Mouse (Mus musculus): Measurements from ENCODE around the gene Mpnd. TPM values are rescaled to one million over a fixed set of nuclear protein-coding genes. Genes with fewer than 3 reads are reported as not detected.

Mpnd gene
- polyA plus RNA-seq, 1 experiment from 2014 or later: 112 TPM

DNA sequence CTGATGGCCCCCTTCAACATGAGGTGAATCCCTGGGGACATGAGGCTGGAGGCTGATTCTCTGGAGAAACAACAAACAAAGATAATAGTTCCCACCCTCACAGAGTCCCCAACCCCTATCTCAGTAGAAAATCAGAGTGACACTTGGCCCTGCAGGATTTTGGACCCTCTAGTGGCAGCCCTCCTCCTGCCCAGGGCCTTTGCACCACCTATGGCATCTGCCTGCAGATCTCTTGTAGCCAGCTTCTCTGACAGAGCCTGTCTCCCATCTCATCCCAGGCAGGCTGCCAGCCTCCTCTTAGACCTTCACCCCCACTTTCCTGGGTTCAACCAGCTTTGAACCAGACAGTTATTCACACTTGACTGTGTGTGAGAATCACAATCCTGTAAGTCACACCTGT, 44.7 kb upstream of the Mpnd start:
- peaks cover 21% of the 10 kb centered on the region for H3K36me3 ChIP-seq (ENCODE audit: insufficient read depth, low read length)
- H3K9me3 ChIP-seq (ENCODE audit: low read length): no peaks in the 10 kb centered on the region
- H3K4me1 ChIP-seq (ENCODE audit: insufficient read depth, low read length): peaks cover 20% of the 10 kb centered on the region
- no peak overlapping the region for H3K9ac ChIP-seq (replicated peaks; ENCODE audit: low read length)
- no peak overlapping the region for H3K4me3 ChIP-seq (ENCODE audit: low read length)
- H3K27me3 ChIP-seq (ENCODE audit: insufficient read depth, low read length): no peaks in the 10 kb centered on the region
- no peak overlapping the region for H3K4me2 ChIP-seq (replicated peaks; ENCODE audit: low read depth, low read length)
- ATAC-seq (ENCODE audit: low FRiP score, low TSS enrichment): no peak
- H3K27ac ChIP-seq (ENCODE audit: low read length): no peak overlapping the region

DNA sequence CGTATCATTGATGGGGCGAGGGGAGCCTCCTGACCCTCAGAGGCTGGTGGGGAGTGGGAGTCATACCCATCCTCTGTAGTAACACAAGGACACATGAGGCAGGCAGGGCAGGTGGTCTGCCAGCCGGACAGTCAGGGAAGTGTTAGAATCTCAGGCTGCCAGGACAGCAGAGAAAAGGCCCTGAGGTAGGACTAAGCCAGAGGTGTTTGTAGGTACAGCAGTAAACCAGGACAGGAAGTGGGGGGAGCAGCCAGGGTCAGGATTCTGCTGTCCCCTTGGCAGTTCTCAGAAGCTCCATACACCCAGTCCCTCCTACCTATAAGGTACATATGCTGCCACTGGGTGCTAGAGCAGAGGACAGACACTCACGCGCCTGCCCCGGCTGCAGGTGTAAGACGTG, 43.9 kb upstream of the Mpnd start:
- ATAC-seq (ENCODE audit: low FRiP score, low TSS enrichment): no peak

DNA sequence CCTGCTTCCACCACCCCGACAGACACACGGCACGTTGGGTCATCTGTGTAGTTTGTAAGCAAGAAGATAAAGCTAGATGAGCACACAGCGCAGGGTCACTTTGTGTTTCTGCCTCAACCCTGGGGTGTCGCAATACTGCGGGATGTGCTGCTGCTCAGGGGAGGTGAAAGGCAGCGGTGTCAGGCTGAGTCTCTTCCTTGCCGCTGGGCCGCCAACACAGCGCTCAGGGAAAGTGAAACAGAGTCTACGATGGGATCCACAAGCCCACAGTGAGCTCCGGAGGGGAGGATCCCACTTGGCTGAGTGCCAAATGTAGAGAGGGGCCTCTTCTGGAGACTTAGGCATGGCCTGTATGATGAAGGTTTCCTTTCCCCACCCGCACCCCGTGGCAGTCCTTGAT, 42.3 kb upstream of the Mpnd start:
- no peak for ATAC-seq (ENCODE audit: low FRiP score, low TSS enrichment)
- H3K27me3 ChIP-seq (ENCODE audit: insufficient read depth, low read length): no peaks in the 10 kb centered on the region
- no peaks in the 10 kb centered on the region for H3K9me3 ChIP-seq (ENCODE audit: low read length)
- no peak overlapping the region for H3K4me3 ChIP-seq (ENCODE audit: low read length)
- H3K4me1 ChIP-seq (ENCODE audit: insufficient read depth, low read length): peaks cover 15% of the 10 kb centered on the region
- WGBS: 83% methylated on average over 14 of the region's 14 CpGs
- H3K27ac ChIP-seq (ENCODE audit: low read length): no peak overlapping the region
- peaks cover 37% of the 10 kb centered on the region for H3K36me3 ChIP-seq (ENCODE audit: insufficient read depth, low read length)
- H3K9ac ChIP-seq (replicated peaks; ENCODE audit: low read length): no peak overlapping the region
- H3K4me2 ChIP-seq (replicated peaks; ENCODE audit: low read depth, low read length): no peak overlapping the region

More for the DNA sequence above, 43.9 kb upstream of the Mpnd start:
- Histone ChIP-seq H3K27me3 (ENCODE audit: insufficient read depth, low read length) (no peaks in the 10 kb centered on the region), H3K4me1 (ENCODE audit: insufficient read depth, low read length) (peaks cover 15% of the 10 kb centered on the region), H3K4me3 (ENCODE audit: low read length) (no peak overlapping the region), H3K36me3 (ENCODE audit: insufficient read depth, low read length) (peaks cover 24% of the 10 kb centered on the region), H3K27ac (ENCODE audit: low read length) (no peak overlapping the region), H3K9ac (replicated peaks; ENCODE audit: low read length) (no peak overlapping the region), H3K9me3 (ENCODE audit: low read length) (no peaks in the 10 kb centered on the region), H3K4me2 (replicated peaks; ENCODE audit: low read depth, low read length) (no peak overlapping the region)
- WGBS: 94% methylated on average over 7 of the region's 7 CpGs

DNA sequence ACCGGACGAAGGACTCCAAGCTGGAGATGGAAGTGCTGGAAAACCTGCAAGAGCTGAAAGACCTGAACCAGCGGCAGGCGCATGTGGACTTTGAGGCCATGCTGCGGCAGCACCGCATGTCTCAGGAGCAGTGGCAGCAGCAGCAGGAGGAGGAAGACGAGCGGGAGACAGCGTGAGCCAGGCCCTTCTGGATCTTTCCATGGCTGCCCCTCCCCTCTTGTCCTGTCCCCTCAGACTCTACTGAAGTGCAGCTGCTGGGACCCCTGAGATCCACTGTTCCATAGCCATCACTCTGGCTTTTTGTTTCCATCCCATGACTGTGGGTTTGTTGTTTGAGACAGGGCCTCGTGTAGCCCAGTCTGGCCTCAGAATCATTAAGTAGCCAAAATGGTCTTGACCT, 41.0 kb upstream of the Mpnd start:
- Histone ChIP-seq H3K27ac (ENCODE audit: low read length) (no peak overlapping the region), H3K36me3 (ENCODE audit: insufficient read depth, low read length) (peaks cover 37% of the 10 kb centered on the region), H3K4me3 (ENCODE audit: low read length) (no peak overlapping the region), H3K4me2 (replicated peaks; ENCODE audit: low read depth, low read length) (no peak overlapping the region), H3K9me3 (ENCODE audit: low read length) (no peaks in the 10 kb centered on the region), H3K9ac (replicated peaks; ENCODE audit: low read length) (no peak overlapping the region), H3K27me3 (ENCODE audit: insufficient read depth, low read length) (no peaks in the 10 kb centered on the region), H3K4me1 (ENCODE audit: insufficient read depth, low read length) (peaks cover 13% of the 10 kb centered on the region)
- WGBS: 92% methylated on average over 10 of the region's 10 CpGs
- ATAC-seq (ENCODE audit: low FRiP score, low TSS enrichment): no peak

DNA sequence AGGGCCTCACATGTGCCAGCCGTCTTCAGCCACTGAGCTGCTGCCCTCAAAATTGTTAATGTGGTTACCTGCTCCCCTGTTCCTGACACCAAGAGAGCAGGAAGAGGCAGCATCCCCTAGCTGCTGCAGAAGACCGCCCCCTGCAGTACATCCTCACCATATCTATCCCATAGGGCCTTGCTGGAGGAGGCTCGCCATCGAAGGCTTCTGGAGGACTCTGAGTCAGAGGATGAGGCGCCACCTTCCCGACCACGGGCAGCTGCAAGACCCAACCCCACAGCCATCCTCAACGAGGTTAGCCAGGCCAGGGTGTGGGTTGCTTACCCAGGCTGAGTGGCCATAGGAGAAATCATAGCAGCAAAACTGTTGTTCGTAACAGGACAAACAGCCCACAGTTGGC, 40.5 kb upstream of the Mpnd start:
- no peak for ATAC-seq (ENCODE audit: low FRiP score, low TSS enrichment)
- Histone ChIP-seq H3K36me3 (ENCODE audit: insufficient read depth, low read length) (peaks cover 37% of the 10 kb centered on the region), H3K4me1 (ENCODE audit: insufficient read depth, low read length) (peaks cover 9% of the 10 kb centered on the region), H3K27me3 (ENCODE audit: insufficient read depth, low read length) (no peaks in the 10 kb centered on the region), H3K9ac (replicated peaks; ENCODE audit: low read length) (no peak overlapping the region), H3K4me2 (replicated peaks; ENCODE audit: low read depth, low read length) (no peak overlapping the region), H3K4me3 (ENCODE audit: low read length) (no peak overlapping the region), H3K9me3 (ENCODE audit: low read length) (no peaks in the 10 kb centered on the region), H3K27ac (ENCODE audit: low read length) (peak overlapping the region; percentile 20; the same call in 1 of the 2 replicates)
- WGBS: 91% methylated on average over 9 of the region's 9 CpGs

DNA sequence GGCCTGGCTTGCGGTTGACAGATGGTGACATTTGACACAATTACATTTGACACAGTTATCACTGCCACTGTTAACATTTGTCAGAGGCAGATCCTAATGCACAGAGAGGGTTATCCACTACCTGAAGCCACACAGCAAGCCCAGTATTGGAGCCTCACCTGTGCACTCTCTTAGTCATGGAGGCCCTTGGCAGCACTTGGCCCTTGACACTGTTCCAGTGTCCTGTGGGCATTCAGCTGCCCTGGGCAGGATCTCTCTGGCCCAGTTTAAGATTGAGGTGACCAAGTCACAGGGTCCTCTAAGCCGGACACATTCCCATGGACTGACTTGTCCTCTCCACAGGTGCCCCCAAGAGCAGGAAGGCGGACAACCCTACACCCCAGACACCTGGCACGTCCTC, 38.3 kb upstream of the Mpnd start:
- H3K4me3 ChIP-seq (ENCODE audit: low read length): no peak overlapping the region
- no peak overlapping the region for H3K9ac ChIP-seq (replicated peaks; ENCODE audit: low read length)
- peaks cover 16% of the 10 kb centered on the region for H3K4me1 ChIP-seq (ENCODE audit: insufficient read depth, low read length)
- H3K27ac ChIP-seq (ENCODE audit: low read length): no peak overlapping the region
- H3K36me3 ChIP-seq (ENCODE audit: insufficient read depth, low read length): peaks cover 29% of the 10 kb centered on the region
- H3K4me2 ChIP-seq (replicated peaks; ENCODE audit: low read depth, low read length): no peak overlapping the region
- 0 out of 2 replicates have a peak, but pooled peaks cover 7% of the 10 kb centered on the region for H3K27me3 ChIP-seq (ENCODE audit: insufficient read depth, low read length)
- no peak for ATAC-seq (ENCODE audit: low FRiP score, low TSS enrichment)
- 90% methylated on average over 4 of the region's 4 CpGs for WGBS
- no peaks in the 10 kb centered on the region for H3K9me3 ChIP-seq (ENCODE audit: low read length)

DNA sequence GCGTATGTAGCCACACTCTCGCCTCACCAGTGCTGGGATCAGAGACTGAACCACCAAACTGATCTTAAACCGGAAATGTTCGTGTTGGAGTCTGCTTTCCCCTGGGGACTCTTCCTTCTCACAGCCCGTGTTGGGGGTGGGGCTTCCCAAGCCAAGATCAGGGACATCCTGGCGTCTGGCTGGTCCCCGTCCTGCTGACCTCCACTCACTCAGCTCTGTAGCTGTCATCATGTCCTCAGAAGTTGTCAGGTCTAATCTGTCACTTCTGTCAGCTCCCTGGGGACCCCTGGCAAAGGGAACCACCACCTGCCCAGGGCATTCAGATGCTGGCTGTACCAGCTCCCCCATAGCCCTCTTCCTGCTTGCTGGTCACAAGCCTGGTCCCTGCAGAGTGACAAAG, 37.3 kb upstream of the Mpnd start:
- Histone ChIP-seq H3K27me3 (ENCODE audit: insufficient read depth, low read length) (0 out of 2 replicates have a peak, but pooled peaks cover 7% of the 10 kb centered on the region), H3K27ac (ENCODE audit: low read length) (no peak overlapping the region; the same call in 1 of the 2 replicates), H3K9ac (replicated peaks; ENCODE audit: low read length) (no peak overlapping the region), H3K4me2 (replicated peaks; ENCODE audit: low read depth, low read length) (no peak overlapping the region), H3K4me3 (ENCODE audit: low read length) (no peak overlapping the region), H3K9me3 (ENCODE audit: low read length) (no peaks in the 10 kb centered on the region), H3K36me3 (ENCODE audit: insufficient read depth, low read length) (peaks cover 26% of the 10 kb centered on the region), H3K4me1 (ENCODE audit: insufficient read depth, low read length) (peaks cover 16% of the 10 kb centered on the region)
- WGBS: 56% methylated on average over 7 of the region's 7 CpGs
- no peak for ATAC-seq (ENCODE audit: low FRiP score, low TSS enrichment)

DNA sequence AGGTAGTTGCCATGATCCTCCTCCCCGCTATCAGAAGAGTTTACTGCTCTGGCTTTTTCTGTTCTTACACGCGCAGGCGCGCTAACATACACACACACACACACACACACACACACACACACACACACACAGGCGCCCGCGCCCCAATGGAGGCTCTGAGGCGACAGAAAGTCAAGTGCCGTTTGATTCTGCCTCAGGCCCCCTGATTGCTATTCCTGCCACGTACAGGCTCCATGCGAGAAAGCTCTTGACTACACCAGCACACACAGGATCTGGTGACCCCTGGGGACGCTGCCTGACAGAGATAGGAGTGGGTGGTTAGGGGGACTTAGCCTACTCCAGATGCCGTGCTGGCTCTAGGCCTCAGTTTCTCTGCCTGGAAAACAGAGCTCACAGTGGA, 36.0 kb upstream of the Mpnd start:
- H3K27ac ChIP-seq (ENCODE audit: low read length): peak overlapping the region; percentile 54
- WGBS: 43% methylated on average over 14 of the region's 14 CpGs
- H3K4me2 ChIP-seq (replicated peaks; ENCODE audit: low read depth, low read length): peak overlapping the region; percentile 98
- peaks cover 16% of the 10 kb centered on the region for H3K4me1 ChIP-seq (ENCODE audit: insufficient read depth, low read length)
- H3K36me3 ChIP-seq (ENCODE audit: insufficient read depth, low read length): peaks cover 23% of the 10 kb centered on the region
- H3K27me3 ChIP-seq (ENCODE audit: insufficient read depth, low read length): 0 out of 2 replicates have a peak, but pooled peaks cover 7% of the 10 kb centered on the region
- no peaks in the 10 kb centered on the region for H3K9me3 ChIP-seq (ENCODE audit: low read length)
- ATAC-seq (ENCODE audit: low FRiP score, low TSS enrichment): 0 out of 2 replicates have a peak, but pooled peaks have one; percentile 2
- H3K4me3 ChIP-seq (ENCODE audit: low read length): no peak overlapping the region
- peak overlapping the region; percentile 83; the same call in 1 of the 2 replicates for H3K9ac ChIP-seq (replicated peaks; ENCODE audit: low read length)

DNA sequence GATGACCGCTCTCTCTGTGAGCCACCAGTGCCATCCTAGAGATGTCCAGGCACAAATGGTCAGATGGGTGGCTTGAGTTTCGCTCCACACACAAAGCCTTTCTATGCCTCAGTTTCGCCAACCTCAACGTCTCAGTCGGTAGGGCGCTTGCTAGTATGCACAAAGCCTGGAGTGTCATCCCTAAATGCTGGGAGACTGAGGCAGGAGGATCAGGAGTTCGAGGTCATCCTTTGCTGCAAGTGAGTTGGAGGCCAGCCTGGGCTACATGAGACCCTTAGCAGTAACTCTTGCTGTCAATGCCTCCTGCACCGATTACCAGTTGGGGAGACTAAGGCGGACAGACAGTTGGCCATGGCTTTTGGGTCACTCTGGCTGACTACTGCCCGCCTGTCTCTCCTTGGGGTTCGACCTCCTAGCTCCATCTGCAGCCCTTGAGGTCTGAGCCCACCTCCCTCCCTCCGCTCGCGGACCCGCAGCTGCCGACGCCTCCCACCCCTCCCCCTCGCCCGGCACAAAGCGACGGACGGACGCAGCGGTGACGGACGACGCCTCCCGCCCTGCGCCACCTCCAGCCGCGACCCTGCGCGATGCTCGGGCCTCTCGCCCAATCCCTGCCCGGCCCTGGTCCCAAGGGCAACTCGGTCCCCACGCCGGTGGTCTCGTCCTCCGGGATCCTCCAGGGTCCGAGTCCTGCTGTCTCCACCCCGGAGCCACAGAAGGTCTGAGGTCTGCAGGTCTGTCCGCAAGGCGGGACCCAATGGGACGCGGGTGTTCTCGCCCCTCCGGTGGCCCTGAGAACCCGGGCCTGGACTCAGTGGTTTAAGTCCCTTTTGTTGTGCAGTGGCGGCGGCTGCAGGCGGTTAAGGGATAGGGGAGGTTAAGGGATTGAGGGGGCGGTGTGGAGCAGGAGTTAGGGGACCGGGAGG, 35.3 kb upstream of the Mpnd start, which contains the start of gene Shd:
TSS of gene Shd (plus strand) at position 502 of the 926 bp plus-strand sequence.
- Histone ChIP-seq H3K36me3 (ENCODE audit: insufficient read depth, low read length) (peaks cover 16% of the 10 kb centered on the region), H3K27ac (ENCODE audit: low read length) (peak within 1 kb of the TSS; percentile 54), H3K27me3 (ENCODE audit: insufficient read depth, low read length) (0 out of 2 replicates have a peak, but pooled peaks cover 7% of the 10 kb centered on the region), H3K4me2 (replicated peaks; ENCODE audit: low read depth, low read length) (peak within 1 kb of the TSS; percentile 98), H3K4me1 (ENCODE audit: insufficient read depth, low read length) (peaks cover 16% of the 10 kb centered on the region), H3K9ac (replicated peaks; ENCODE audit: low read length) (peak within 1 kb of the TSS; percentile 83), H3K9me3 (ENCODE audit: low read length) (no peaks in the 10 kb centered on the region), H3K4me3 (ENCODE audit: low read length) (peak within 1 kb of the TSS; percentile 61)
- 9% methylated on average over 52 of the region's 55 CpGs for WGBS
- ATAC-seq (ENCODE audit: low FRiP score, low TSS enrichment): peak; percentile 43

DNA sequence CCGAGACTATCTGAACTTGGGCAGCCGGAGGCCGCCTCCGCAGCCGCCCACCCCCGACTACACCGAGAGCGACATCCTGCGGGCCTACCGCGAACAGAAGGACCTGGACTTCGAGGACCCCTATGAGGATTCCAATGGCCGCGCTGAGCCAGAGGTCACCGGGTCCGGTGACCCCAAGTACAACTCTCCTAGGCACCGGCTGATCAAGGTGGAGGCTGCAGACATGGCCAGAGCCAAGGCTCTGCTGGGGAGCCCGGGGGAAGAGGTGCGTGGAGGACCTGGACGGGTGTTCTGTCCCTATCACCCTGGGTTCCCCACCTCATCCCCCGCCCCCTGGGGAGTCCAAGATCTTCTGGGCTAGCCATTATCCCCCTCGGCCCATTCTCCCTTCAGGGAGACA, 34.1 kb upstream of the Mpnd start:
- peaks cover 14% of the 10 kb centered on the region for H3K36me3 ChIP-seq (ENCODE audit: insufficient read depth, low read length)
- 0 out of 2 replicates have a peak, but pooled peaks cover 7% of the 10 kb centered on the region for H3K27me3 ChIP-seq (ENCODE audit: insufficient read depth, low read length)
- H3K4me1 ChIP-seq (ENCODE audit: insufficient read depth, low read length): peaks cover 20% of the 10 kb centered on the region
- H3K27ac ChIP-seq (ENCODE audit: low read length): no peak overlapping the region
- H3K9me3 ChIP-seq (ENCODE audit: low read length): no peaks in the 10 kb centered on the region
- WGBS: 28% methylated on average over 22 of the region's 22 CpGs
- H3K9ac ChIP-seq (replicated peaks; ENCODE audit: low read length): peak overlapping the region; percentile 83; the same call in 1 of the 2 replicates
- H3K4me2 ChIP-seq (replicated peaks; ENCODE audit: low read depth, low read length): peak overlapping the region; percentile 98
- no peak for ATAC-seq (ENCODE audit: low FRiP score, low TSS enrichment)
- peak overlapping the region; percentile 61 for H3K4me3 ChIP-seq (ENCODE audit: low read length)
